Mouse (Mus musculus): ENCODE results near the gene Lrrc28. TPM values are rescaled to one million over a fixed set of nuclear protein-coding genes. Genes with fewer than 3 reads are reported as not detected.

Gene Lrrc28
- polyA plus RNA-seq (2017; shearing (Covaris generic)) = 22.6 TPM

DNA sequence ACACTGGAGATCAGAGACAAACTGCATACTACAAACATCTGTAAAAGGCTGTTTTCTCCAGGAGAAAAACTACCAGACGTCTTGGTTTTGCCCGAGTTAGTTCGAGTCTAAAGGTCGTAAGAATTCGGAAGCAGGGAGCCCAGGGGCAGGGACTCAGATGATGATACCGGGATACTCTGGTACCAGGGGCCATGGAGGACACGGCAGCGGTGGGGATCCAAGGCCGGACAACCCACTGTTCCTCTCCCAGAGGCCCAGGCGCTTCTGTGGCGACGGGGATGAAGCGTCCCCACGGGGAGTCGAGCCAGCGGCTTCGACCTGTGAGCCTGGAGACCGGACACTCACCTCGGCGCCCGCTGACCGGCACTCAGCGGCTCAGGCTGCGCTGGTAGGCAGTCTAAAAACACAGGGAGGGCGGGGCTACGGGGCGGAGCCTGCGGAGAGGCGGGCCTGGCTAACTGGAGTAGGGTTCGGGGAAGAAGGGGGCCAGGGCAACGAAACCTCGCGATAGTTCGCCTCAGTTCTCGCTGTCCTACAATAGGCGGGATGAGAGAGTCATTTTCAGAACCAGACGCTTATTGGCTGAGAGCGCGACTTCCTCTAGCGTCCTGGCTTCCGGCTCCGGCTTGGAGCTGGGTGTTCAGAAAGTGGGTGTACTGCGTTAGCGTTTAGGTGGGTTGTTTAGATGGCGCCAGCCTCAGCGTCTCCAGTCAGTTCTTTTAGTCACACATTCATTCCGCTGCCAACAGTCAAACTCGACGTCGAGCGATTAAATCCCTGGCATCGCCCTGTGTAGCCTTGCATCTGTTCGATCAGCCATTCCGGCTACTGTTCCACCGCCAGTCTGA lies at the start of gene Lrrc28:
TSS of gene Lrrc28 (minus strand) at position 436 of the 848 bp plus-strand sequence.

DNA sequence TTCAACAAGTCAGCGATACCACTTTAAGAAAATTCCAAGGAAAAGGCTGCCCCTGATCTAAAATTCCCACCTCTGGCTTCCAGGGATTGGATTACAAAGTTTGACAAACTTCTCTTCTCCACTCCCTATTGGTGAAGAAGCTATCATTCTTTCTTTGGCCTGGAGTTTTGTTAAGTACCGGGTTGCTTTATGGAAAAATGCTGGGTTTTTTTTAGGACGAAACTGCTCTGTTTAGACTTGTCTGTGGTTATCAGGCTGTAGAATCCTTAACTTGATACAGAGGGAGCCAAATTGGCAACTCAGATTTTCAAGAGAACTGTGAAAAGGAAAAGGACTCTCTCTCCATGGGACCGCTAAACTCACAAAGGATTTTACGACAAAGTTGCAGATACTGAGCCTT lies 2.2 kb upstream of the Lrrc28 start, which contains the start of gene Ttc23:
TSS of gene Ttc23 (plus strand) at position 134 of the 400 bp plus-strand sequence.

Other genes with a start within 250 kb of the Lrrc28 start
- 1.5 TPM for gene Ttc23, start 2.1 kb upstream of the Lrrc28 start, polyA plus RNA-seq (2017; shearing (Covaris generic))
- not detected for gene Synm, start 114.5 kb upstream of the Lrrc28 start, polyA plus RNA-seq (2017; shearing (Covaris generic))